Mouse (Mus musculus): Measurements from ENCODE around the gene Gm7073.

Gm7073 gene

DNA sequence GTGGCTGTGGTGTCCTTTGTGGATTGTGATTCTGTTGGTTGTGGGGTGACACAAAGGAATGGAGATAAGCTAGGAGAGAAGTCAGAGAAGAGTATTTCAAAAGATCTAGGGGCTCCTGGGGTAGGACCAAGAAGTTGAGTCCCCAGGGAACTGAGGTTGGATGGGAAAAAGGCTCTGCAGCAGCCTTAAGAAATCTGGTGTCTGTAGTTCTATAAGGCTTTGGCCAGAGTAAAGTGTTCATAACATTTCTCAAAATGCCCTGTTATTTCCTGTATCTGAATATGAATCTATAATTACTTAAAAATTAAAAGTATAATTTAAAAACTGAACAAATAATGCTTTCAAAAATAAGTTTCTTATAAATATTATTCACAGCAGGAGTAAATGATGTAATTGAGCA, at the start of gene Gm7073:
TSS of gene Gm7073 (minus strand) at position 101 of the 400 bp plus-strand sequence.
- DNase-seq (ENCODE audit: low spot score) = no peak

DNA sequence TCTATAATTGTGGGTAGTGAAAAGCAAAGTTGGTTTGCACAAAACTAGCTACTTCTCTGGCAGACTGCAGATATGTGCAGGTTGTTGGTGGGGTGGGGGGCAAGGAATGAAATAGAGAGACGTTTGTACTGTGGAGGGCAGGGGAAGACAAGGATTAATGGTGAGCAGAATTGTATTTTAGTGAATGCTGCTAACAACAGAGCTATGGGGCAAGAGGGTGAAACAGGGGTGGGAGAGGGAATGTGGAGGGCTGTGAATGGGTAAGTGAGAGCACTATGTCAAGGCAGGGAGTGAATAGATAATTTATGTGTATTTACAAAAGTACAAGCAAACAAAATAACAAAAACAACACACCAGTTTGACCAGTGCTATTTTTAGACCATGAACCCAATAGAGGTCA, 31.5 kb upstream of the Gm7073 start:
- DNase-seq (ENCODE audit: low spot score) = peak; percentile 6

DNA sequence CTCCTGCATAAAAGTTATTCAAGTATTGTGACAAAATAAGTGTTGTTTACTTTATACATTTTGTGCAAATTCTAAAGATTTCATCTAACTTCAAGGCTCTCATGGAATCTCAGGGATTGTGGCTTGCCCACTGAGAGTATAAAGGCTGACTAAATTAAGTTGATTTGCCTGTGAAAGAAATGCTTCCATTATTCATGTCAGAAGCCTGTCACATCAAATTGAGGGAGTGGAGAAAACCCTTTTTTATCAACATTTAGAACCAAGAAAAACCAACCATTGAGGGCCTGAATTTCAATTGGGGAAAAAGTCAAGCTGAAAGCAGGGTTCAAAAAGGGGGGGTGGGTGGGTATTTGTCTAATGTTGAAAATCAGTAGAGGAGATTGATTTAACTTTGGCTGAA, 30.0 kb upstream of the Gm7073 start:
- DNase-seq (ENCODE audit: low spot score) = peak; percentile 34

DNA sequence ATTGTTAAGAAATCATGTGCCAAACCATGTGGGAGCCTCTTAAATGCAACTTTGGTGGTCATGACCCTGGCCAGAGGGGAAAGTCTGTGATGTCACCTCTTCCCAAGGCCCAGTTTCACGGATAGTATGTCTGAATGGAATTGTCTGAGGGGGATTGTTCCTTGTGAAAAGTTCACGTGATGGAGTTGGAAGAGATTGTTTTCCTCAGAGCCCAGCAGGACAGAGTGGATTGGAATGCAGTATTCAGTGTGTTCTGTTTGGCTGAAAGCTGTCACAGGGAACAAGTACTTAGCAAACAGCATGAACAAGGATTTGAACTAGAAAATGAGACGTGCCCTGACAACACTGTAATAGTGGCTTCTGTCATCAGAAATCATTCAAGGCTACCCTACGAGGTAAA, 16.2 kb upstream of the Gm7073 start:
- DNase-seq (ENCODE audit: low spot score) = no peak

DNA sequence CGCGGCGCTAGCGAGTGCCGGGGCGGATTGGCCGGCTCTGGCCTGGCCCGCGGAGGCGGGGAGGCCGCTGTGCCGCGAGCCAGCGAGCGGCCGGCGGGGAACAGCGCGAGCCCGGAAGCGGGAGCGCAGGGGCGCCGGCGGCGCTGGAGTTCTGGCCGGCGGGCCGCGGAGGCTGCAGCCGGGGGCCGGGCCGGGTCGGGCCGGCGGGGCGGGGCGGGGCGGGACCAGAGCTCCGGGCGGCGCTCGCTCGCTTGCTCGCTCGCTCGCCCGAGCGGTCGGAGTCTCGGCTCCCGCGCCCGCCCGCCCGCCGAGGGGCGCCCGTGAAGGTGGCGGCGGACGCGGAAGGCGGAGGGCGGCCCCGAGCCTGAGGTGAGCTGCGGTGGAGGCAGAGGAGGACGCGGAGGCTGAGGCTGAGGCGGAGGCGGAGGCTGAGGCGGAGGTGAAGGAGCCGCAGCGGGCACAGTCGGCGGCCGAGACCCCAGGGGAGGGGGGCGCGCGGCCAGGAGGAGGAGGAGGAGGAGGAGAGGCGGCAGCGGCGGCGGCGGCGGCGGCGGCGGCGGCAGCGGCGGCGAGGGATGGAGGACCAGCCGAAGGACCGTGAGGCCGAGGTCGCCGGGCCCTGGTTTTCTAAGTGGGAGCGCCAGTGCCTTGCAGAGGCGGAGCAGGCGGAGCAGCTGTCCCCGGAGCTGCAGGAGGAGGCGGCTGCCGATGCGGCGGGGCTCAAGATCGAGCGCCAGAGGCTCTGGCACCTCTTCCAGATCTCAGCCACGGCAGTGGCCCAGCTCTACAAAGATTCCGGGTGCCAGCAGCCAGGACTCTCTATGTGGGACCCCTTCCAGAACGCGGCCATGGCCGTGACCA, 8.6 kb upstream of the Gm7073 start:
- peak; percentile 49 for DNase-seq (ENCODE audit: low spot score)

DNA sequence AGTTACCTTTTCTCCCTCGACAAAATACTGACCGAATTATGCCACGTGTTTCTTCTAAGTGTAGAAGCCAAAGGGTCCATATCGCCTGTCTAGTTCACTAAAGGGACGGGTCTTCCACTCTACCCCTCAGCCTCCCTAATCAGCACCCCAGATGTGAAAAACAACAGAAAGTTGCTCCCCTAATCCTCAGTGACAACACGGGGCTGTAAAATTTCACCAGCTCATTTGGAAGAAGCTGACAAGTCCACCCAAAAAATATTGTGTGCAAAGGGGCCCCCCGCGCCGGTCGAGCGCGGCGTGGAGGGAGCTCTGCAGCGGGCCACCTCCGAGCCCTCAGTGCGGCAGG, 8.0 kb upstream of the Gm7073 start:
- peak; percentile 40 for DNase-seq (ENCODE audit: low spot score)

DNA sequence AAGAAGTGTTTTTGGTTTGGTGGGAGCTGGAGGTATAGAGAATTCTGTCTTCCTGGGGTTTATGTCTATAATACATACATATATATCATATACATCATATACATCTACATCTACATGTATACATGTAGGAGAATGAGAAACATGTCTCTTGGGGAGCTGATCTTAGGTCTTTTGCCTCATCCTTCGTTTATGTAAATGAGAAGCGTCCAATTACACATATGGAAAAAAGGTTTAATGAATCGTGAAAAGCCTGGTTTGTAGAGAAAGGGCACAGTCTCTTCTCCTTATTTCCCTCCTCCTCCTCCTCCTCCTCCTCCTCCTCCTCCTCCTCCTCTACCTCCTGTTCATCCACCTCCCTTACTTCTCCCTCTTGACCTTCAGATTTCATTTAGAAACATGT, 6.9 kb upstream of the Gm7073 start:
- no peak for DNase-seq (ENCODE audit: low spot score)

DNA sequence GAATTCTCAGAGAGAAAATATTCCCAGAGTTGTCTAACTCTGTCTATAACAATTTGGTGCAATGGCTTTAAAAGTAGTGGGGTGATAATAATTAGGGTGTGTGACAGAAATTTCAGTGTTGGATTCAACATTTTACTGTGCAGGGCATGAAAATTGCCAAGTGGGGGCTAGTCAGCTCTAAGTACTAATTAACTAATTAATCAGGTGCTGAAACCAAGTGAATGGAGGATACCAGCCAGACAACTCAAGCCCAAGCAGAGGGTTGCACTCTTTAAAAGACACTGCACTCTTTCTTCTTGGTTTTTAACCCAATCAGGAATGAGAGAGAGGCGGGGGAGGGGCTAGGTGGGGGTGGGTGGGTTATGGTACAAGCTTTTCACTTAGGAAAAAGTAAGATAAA, 6.4 kb upstream of the Gm7073 start:
- DNase-seq (ENCODE audit: low spot score) = no peak

DNA sequence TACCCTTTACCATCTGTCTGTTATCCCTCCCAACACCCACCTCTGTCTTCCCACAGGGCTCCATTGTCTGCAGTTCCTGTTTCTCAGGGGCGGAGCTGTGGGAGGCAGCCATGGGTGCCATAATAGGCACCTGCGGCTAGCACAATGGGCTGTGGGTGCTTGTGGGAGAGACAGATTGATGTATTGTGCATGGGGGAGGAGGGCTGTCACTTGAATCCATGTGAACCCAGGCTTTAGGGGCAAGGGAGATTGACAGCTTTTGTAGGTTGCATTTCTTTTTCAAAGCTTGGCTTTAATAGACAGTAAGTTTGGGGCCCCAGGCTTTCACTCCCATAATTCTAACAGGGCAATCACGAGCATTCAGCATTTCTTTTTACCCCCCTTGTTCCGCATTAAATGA, 5.0 kb upstream of the Gm7073 start:
- peak; percentile 34 for DNase-seq (ENCODE audit: low spot score)

DNA sequence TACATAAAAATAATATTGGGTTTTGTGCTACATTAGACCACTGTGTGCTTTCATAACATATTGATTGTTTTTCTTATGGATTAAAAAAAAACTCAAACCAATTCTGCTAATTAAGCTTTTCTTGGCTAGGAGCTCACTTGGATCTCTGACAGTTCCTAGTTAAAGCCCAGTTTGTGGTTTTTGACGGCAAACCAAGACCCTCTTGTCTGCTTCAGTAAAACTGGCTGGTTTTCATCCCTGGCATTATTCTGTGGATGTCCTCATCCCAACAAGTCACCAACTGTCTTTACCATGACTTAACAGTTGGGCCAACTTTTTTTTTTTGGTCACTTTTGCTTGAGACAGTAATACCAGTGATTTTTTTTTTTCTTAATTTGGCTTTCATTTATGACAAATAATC, 3.9 kb upstream of the Gm7073 start:
- no peak for DNase-seq (ENCODE audit: low spot score)

DNA sequence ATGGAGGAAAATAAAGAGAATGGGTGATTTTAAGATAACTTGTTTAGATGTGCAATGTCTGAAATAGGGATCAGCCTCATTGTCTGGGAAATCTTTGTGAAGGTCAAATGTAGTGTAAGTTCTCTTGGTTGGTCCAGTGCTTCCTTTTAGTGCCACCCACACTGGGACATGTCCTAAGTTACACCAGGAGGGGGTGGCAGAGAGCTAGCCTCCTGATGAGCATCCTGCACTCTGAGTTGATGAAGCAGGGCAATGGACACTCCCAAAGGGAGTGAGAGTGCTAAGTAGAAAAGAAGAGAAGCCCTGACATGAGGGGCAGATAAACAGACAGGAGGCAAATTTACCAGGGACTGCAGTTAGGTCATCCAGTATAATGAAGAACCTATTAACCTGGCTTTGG, 35.1 kb downstream of the Gm7073 start:
- DNase-seq (ENCODE audit: low spot score) = peak; percentile 71

DNA sequence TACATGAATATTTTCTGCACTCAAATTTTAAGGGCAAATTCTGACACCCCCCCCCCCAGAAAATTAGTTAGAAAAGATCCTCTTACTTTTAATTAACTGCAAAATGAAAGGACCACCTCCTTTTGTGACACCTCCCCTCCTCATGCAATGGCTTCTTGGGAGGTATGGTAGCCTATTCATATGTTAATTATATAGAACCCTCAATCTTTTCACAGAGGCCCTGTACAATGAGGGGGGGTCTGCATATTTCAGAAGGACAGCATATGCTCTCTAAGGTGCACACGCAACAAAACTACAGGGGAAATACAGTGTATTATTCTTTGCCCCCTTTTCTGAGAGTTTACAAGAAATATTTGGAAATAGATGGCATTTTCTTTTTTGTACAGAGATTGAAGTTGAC, 41.3 kb downstream of the Gm7073 start:
- DNase-seq (ENCODE audit: low spot score) = no peak

DNA sequence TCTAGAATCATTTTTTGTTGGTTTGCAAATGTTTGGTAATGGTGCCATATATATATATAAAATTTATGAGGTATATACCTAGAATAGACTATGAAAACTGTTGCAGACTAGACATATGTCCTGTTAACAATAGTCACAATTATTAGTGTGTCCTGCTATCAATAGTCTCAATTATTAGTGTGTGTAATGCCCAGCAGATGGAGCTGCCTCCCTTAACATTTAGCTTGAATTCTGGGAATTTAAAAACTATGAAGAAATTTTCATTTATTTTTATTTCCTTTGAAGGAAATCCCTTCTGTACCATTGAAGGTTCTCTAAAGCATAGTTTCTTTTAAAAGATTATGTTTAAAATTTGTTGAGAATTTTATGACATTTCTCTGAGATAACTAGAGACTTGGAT, 43.7 kb downstream of the Gm7073 start:
- DNase-seq (ENCODE audit: low spot score) = peak; percentile 14

DNA sequence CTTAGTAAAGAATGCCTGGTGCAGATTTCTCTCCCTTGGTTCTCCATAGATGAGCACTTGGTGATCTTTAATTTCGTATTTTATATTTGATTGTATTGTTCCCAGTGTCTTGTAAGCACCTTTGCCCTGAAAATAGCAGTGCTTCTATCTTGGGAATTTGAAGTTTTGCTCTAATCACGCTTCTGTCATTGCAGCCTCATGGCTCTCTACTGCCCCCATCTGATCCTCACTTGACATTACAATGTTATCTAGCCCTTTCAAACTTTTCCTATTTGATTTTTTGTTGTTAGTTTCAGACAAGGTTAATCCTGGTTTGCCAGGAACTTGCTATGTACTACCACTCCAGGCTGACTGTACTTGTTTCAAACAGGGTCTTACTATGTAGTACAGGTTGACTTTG, 75.3 kb downstream of the Gm7073 start:
- DNase-seq (ENCODE audit: low spot score) = peak; percentile 31

DNA sequence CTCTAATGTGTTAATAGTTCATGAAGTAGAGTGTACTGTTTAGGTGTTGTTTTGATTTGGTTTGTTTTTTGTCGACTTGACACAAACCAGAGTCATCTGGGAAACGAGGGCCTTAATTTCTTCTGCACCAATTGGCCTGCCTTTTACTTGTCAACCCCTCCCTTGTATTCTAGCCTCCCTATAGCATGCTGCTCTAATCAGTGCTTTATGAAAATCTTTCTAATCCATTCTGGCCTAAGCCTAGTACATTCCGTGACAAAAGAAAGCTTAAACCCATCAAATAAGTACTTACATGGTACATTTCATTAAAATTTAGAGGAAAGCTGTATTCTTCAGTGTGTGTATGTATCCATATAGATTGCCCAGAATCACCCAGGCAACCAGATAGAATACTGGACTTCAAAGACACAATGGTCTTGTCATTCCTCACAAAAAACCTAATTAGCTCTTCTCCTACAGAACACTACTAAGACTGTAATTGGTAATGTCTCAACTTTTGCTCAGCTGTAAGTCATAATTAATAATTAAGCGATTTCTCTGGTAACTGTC, 124.4 kb downstream of the Gm7073 start:
- no peak for DNase-seq (ENCODE audit: low spot score)

DNA sequence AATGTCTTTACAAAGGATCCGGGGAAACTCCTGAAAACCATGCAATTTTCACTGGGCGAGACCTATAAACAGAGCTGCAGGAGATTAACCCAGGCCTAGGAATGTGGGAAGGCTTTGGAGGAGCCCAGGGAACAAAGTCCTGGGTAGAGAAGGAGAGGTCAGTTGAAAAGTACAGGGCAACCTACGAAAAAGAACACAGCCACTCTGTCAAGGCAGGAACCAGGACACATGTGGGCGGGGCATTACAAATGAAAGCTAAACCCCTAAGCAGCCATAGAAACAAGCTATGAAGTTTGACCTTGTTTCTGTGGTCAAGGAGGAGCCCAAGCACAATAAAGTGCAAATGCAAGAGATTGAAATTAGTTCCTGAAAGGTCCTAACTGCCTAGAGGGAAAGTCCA, 133.4 kb downstream of the Gm7073 start:
- DNase-seq (ENCODE audit: low spot score) = no peak

DNA sequence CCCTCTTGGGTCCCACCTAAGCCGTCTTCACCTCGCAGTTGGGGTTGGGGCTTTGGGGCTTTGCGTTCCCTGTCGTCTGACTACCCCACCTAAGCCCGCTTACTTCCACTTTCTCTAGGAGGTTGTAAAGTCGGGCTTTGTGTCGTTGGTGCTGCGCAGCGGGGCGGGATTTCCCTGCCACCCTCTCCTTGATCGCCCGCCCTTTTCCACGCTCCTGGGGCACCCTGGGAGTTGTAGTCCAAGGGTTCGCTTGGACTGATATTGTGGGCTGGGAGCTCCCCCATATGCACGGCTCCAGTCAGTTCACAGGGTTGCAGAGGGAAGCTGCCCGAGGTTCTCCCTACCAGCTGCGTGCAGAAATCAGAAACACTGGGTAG, 134.4 kb downstream of the Gm7073 start:
- DNase-seq (ENCODE audit: low spot score) = peak; percentile 90

DNA sequence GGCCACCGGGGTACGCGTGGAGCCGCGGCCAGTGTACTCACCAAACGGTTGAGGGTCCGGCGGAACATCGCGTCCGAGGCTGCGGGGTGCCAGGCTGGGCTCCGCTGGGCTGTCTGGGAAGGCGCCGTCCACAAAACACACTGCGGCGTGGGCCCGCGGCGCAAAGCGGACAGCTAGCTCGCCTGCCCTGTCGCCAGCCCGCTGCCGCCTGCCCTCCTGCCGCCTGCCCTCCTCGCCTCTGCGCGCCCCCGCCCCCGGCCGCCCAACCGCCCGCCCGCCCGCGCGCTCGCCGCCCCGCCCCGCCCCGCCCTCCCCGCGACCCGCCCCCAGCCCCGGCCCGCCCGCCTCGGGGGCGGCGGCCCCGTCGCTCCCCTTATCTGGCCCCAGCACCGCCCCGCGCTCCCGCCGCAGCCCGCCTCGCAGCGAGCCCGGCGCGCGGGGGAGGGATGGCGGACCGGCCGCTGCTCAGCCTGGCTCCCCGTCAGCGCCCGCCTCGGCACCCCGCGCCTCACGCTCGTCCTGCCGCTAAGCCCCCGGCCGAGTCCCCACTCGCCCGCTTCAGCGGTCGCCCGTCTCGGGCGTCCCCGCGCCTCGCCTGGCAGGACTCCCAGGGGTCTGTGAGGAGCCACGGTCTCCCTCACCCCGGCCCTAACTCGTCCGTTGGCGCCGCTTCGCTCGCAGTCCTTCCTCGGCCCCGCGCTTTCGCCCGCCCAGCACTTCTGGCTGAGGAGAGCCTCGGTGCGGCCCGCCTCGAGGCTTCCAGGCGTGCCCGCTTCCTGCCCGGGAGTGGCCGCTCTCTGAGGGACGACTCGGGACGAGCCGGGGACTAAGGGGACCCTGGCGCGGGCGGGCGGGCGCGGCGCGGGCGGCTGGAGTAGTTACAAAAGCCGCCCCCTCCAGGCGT, 135.0 kb downstream of the Gm7073 start:
- peak; percentile 61 for DNase-seq (ENCODE audit: low spot score)

DNA sequence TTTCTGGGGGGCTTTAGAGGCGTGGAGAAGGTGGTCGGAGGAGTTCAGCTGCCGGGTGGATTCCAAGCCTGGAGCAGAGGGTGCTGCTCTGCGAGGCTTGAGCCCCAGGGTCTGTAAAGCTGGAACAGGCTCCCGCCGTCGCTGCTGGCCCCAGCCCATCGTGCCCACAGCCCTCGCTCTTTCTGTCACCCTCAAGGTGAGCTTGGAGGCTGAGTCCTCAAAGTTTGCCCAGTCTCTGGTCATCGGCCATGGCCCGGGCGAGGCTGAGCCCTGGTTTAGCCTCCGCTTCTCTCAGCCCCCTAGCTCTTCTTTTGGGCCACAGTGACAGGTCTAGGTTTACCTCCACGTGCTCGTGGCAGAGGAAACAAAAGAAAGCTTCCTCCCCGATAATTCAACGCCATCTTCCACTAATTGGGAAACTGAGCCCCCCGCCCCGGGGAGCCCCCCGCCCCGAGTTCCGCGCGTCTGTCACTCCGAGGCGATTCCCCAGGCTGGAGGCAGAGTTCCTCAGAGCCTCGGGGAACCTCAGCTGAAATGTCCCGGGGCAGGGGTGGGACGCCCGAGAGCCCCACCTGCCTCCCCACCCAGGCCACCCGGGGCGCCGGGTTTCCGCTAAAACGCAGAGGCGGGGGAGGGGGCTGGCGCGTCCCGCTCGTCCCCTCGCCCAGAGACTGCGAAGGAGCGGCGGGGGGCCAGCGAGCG, 135.8 kb downstream of the Gm7073 start:
- peak; percentile 15 for DNase-seq (ENCODE audit: low spot score)

DNA sequence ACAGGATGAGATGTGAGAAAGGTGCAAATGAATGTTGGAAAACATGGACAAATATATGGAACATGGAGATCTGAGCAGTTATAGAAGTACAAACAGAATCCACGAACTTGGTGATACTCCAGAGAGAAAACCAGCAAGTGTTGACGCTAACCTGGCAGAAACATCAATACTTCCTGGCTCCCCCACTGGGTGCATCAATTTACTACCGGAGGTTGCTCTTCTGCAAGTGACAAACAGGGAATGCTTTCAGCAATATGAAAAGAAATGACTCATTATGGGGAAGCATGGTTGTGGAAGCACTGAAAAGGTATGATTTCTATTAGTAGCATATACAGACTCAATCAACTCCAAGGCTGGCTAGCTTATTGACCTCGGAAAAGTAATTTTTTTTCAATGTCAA, 144.8 kb downstream of the Gm7073 start:
- DNase-seq (ENCODE audit: low spot score) = no peak

DNA sequence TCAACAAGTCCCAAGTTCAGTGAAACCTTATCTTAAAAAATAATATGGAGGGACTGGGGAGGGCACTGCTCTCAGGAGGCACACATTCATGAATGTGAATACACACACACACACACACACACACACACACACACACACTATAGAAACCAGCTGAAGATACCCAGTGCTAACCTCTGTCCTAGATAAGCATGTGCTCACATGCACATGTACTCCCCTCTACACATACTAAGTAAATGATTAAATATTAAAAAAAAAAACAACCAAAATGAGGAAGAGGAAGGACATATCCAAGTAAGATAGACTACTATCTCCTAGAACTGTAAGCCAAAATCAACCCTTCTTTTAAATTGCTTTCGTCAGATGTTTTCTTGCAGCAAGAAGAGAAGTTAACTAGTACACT, 152.2 kb downstream of the Gm7073 start:
- DNase-seq (ENCODE audit: low spot score) = no peak
